Mouse (Mus musculus) ovary, postnatal 10 days (tissue): ENCODE data around the gene Dmrtc1c2.
"Not testable (repeated sequence)": the region's sequence is repeated elsewhere in the genome, so short reads cannot be mapped to it uniquely, and the experiment has no call there.

Experiments used
- DNase-seq: peaks from one replicate; pipeline ENCODE4 v3.0.0; 2022; ENCODE audit warnings: low spot score

The Dmrtc1c2 gene

GRCm38 (mm10) chrX:102854516-102854915, at the start of gene Dmrtc1c2:
Gene Dmrtc1c2 (minus strand): TSS chrX:102854616.
- not testable (repeated sequence) for DNase-seq

- DNase-seq, result no peak
These were observed 13.5 kb upstream of the Dmrtc1c2 start, which contains the start of gene 1700031F05Rik for GRCm38 (mm10) chrX:102867871-102868270. Gene 1700031F05Rik (minus strand): TSS chrX:102867971.

GRCm38 (mm10) chrX:102812311-102812710, 42.1 kb downstream of the Dmrtc1c2 start:
- DNase-seq, result no peak

- not testable (repeated sequence) for DNase-seq
These were observed 51.8 kb downstream of the Dmrtc1c2 start, which contains the start of gene Dmrtc1c1 for GRCm38 (mm10) chrX:102802663-102803062. Gene Dmrtc1c1 (plus strand): TSS chrX:102802963.
